8 mouse cellular contexts compared by ENCODE assay signal in genomic region chr14:34810763-34811489, GRCm38 (mm10). TPM values are rescaled to one million over a fixed set of nuclear protein-coding genes. Genes with fewer than 3 reads are reported as not detected.
DNase-seq lines count a peak whose midpoint lies in the region; ATAC-seq and TF ChIP-seq lines count a peak whose summit lies in the region.

No protein-coding gene starts in this region.

- ATAC-seq in kidney, embryonic 15.5 days (replicated peaks; ENCODE audit: low FRiP score): no peak
- no peak for ATAC-seq in liver, embryonic 14.5 days (ENCODE audit: insufficient read depth)

- H3K4me2 ChIP-seq in kidney, embryonic 15.5 days: peak overlapping the region; percentile 21; the same call in 1 of the 2 replicates
- no peak overlapping the region for H3K4me2 ChIP-seq in liver, embryonic 14.5 days (ENCODE audit: low read depth)

- H3K36me3 ChIP-seq in kidney, embryonic 15.5 days: no peaks in the 10 kb centered on the region
- H3K36me3 ChIP-seq in liver, embryonic 14.5 days (replicated peaks; ENCODE audit: control insufficient read depth, insufficient read depth, low read depth): no peaks in the 10 kb centered on the region

- no peaks in the 10 kb centered on the region for H3K9me3 ChIP-seq in kidney, embryonic 15.5 days (replicated peaks)
- no peaks in the 10 kb centered on the region for H3K9me3 ChIP-seq in liver, embryonic 14.5 days (ENCODE audit: control insufficient read depth, low read length)

- DNase-seq in 416B (ENCODE audit: low read depth) (peak; percentile 69), NIH3T3 (ENCODE audit: low read depth) (peak; percentile 80)
- peak; percentile 87 to 93 for DNase-seq in cerebellum, postnatal 4 days (ENCODE audit: low spot score in 2 of 2)
- DNase-seq in gastrocnemius, postnatal 25 days: peak; percentile 40
- DNase-seq in liver, embryonic 14.5 days (ENCODE audit: low read depth in 3 of 3, low spot score in 3 of 3): peak in 1 of 3 experiments; percentile 24
- DNase-seq in ovary, postnatal 36 days (ENCODE audit: low spot score): peak; percentile 70
- peak; percentile 56 to 83 for DNase-seq in urinary bladder, postnatal 4 days (ENCODE audit: low spot score in 2 of 2)

- H3K27me3 ChIP-seq in kidney, embryonic 15.5 days: peaks cover 44% of the 10 kb centered on the region
- peaks cover under 1% of the 10 kb centered on the region; the same call in 1 of the 2 replicates for H3K27me3 ChIP-seq in liver, embryonic 14.5 days (ENCODE audit: control insufficient read depth, insufficient read depth, low read length)

- 19% methylated on average over 16 of the region's 16 CpGs for WGBS in kidney, embryonic 15.5 days
- WGBS in liver, embryonic 14.5 days (ENCODE audit: insufficient replicate concordance): 16% methylated on average over 16 of the region's 16 CpGs

- no peak overlapping the region for H3K4me3 ChIP-seq in kidney, embryonic 15.5 days (replicated peaks)
- no peak overlapping the region for H3K4me3 ChIP-seq in liver, embryonic 14.5 days (ENCODE audit: insufficient read depth in 1 of 2, low read depth in 2 of 2, low read length in 2 of 2)

- no peak overlapping the region for H3K9ac ChIP-seq in kidney, embryonic 15.5 days
- H3K9ac ChIP-seq in liver, embryonic 14.5 days (replicated peaks): no peak overlapping the region

- TF ChIP-seq EP300 in liver, embryonic 14.5 days (IDR thresholded peaks at IDR 0.05; ENCODE audit: low read depth): no peak

- TF ChIP-seq CTCF in liver, embryonic 14.5 days (IDR thresholded peaks at IDR 0.05; ENCODE audit: low read depth): peak; percentile 86

- H3K27ac ChIP-seq in kidney, embryonic 15.5 days: no peak overlapping the region
- H3K27ac ChIP-seq in liver, embryonic 14.5 days: no peak overlapping the region

- H3K4me1 ChIP-seq in kidney, embryonic 15.5 days: 0 out of 2 replicates have a peak, but pooled peaks cover 3% of the 10 kb centered on the region
- no peaks in the 10 kb centered on the region for H3K4me1 ChIP-seq in liver, embryonic 14.5 days (replicated peaks; ENCODE audit: control insufficient read depth in 2 of 2, insufficient read depth in 2 of 2, low read length in 1 of 2)

RNA-seq across cellular contexts. Expression of gene Grid1, which starts 9.0 kb away (rescaled TPM):
- not detected for total RNA-seq in gastrocnemius, postnatal 25 days (2021)
- 0.67 and 0.81 TPM in 2 replicates for polyA plus RNA-seq in kidney, embryonic 15.5 days (2015; fragmentation: Nextera tagmentation; extraction: Ambion mirVana)
- polyA plus RNA-seq in liver, embryonic 14.5 days (2012; rRNA removed): 0.04 TPM in 2 replicates
- polyA plus RNA-seq in liver, embryonic 14.5 days (2014; fragmentation: Nextera tagmentation; extraction: Ambion mirVana): 0.16 TPM in 1 of 2 replicates, not detected in the other
